Mouse (Mus musculus) MEL (cell line): ENCODE measurements around the gene Sclt1. TPM values are rescaled to one million over a fixed set of nuclear protein-coding genes. Genes with fewer than 3 reads are reported as not detected.

Experiments used
- DNase-seq: peaks from one replicate; pipeline ENCODE4 v3.0.0; 2011; ENCODE audit warnings: low read depth, low spot score
- H3K27ac ChIP-seq: 2 replicates; pipeline ENCODE4 v1.5.1; 2012; ENCODE audit warnings: low read depth, mild to moderate bottlenecking, control low read depth, low read length, moderate library complexity; ENCODE audit not compliant: control insufficient read depth
- H3K27me3 ChIP-seq, 2 experiments: fragments of 150-350 bp in 1 of 2; sonication (generic) in 1 of 2; 2 replicates each; pipeline ENCODE4 v1.6.1; 2012; ENCODE audit warnings: low read length in 2 of 2, mild to moderate bottlenecking in 2 of 2, improper control_type of control experiment in 1 of 2, moderate library complexity in 1 of 2; ENCODE audit not compliant: insufficient read depth in 2 of 2, control insufficient read depth in 1 of 2
- H3K36me3 ChIP-seq, 2 experiments: 2 replicates each; pipeline ENCODE4 v1.6.1; 2012 to 2014; ENCODE audit warnings: low read length in 2 of 2, improper control_type of control experiment in 1 of 2, inconsistent platforms in 1 of 2, mild to moderate bottlenecking in 1 of 2; ENCODE audit not compliant: insufficient read depth in 2 of 2, control insufficient read depth in 1 of 2
- H3K4me1 ChIP-seq, 2 experiments: fragments of 150-350 bp in 1 of 2; sonication (generic) in 1 of 2; 2 replicates each; pipeline ENCODE4 v1.6.1; 2012; ENCODE audit warnings: low read length in 2 of 2, improper control_type of control experiment in 1 of 2, mild to moderate bottlenecking in 1 of 2; ENCODE audit not compliant: insufficient read depth in 2 of 2, control insufficient read depth in 1 of 2
- H3K4me3 ChIP-seq, 2 experiments: fragments of 150-350 bp in 1 of 2; sonication (generic) in 1 of 2; 2 replicates each; pipeline ENCODE4 v1.5.1; 2012; ENCODE audit warnings: low read depth in 2 of 2, low read length in 2 of 2, mild to moderate bottlenecking in 2 of 2, moderate library complexity in 2 of 2, control low read depth in 1 of 2, improper control_type of control experiment in 1 of 2; ENCODE audit not compliant: control insufficient read depth in 1 of 2, insufficient read depth in 1 of 2
- H3K79me2 ChIP-seq: 2 replicates; pipeline ENCODE4 v1.6.1; 2012; ENCODE audit warnings: mild to moderate bottlenecking, low read length, moderate library complexity; ENCODE audit not compliant: control insufficient read depth, poor library complexity, insufficient read depth
- H3K9ac ChIP-seq: 2 replicates; pipeline ENCODE4 v1.6.1; 2012; ENCODE audit warnings: low read depth, mild to moderate bottlenecking, control low read depth, low read length, moderate library complexity; ENCODE audit not compliant: control insufficient read depth, poor library complexity, severe bottlenecking
- H3K9me3 ChIP-seq: fragments of 150-350 bp; sonication (generic); replicated peaks from 2 replicates; pipeline ENCODE4 v1.6.1; 2012; ENCODE audit warnings: mild to moderate bottlenecking, low read length, improper control_type of control experiment, moderate library complexity; ENCODE audit not compliant: insufficient read depth
- CHD2 ChIP-seq: IDR thresholded peaks from 2 replicates; pipeline ENCODE4 v1.6.1; 2011; ENCODE audit warnings: low read length, improper control_type of control experiment
- CTCF ChIP-seq, 3 experiments: IDR thresholded peaks in 2 of 3; conservative IDR thresholded peaks in 1 of 3; 2 replicates each; pipeline ENCODE4 v1.5.1; 2011 to 2012; ENCODE audit warnings: low read length in 3 of 3, low read depth in 2 of 3, mild to moderate bottlenecking in 2 of 3, improper control_type of control experiment in 1 of 3, inconsistent platforms in 1 of 3, mixed read lengths in 1 of 3, moderate library complexity in 1 of 3; ENCODE audit not compliant: control insufficient read depth in 1 of 3, insufficient read depth in 1 of 3, poor library complexity in 1 of 3, severe bottlenecking in 1 of 3
- ELF1 ChIP-seq: IDR thresholded peaks from 2 replicates; pipeline ENCODE4 v1.6.1; 2014; ENCODE audit warnings: low read depth, mild to moderate bottlenecking, inconsistent platforms, low read length, improper control_type of control experiment, moderate library complexity
- EP300 ChIP-seq, 2 experiments: IDR thresholded peaks; 2 replicates each; pipeline ENCODE4 v1.6.1; 2011; ENCODE audit warnings: improper control_type of control experiment in 2 of 2, low read length in 2 of 2, low read depth in 1 of 2, mild to moderate bottlenecking in 1 of 2
- ETS1 ChIP-seq: IDR thresholded peaks from 2 replicates; pipeline ENCODE4 v1.6.1; 2012; ENCODE audit warnings: low read depth, mild to moderate bottlenecking, inconsistent platforms, low read length, improper control_type of control experiment, moderate library complexity
- GABPA ChIP-seq: IDR thresholded peaks from 2 replicates; pipeline ENCODE4 v1.6.1; 2012; ENCODE audit warnings: low read depth, mild to moderate bottlenecking, inconsistent platforms, low read length, improper control_type of control experiment, moderate library complexity
- HCFC1 ChIP-seq: IDR thresholded peaks from 2 replicates; pipeline ENCODE4 v1.6.1; 2012; ENCODE audit warnings: low read depth, mild to moderate bottlenecking, inconsistent platforms, low read length, improper control_type of control experiment, moderate library complexity
- MAX ChIP-seq: IDR thresholded peaks from 2 replicates; pipeline ENCODE4 v1.6.1; 2011; ENCODE audit warnings: low read length, improper control_type of control experiment
- MXI1 ChIP-seq: IDR thresholded peaks from 2 replicates; pipeline ENCODE4 v1.6.1; 2011; ENCODE audit warnings: mild to moderate bottlenecking, low read depth, low read length, improper control_type of control experiment
- MYC ChIP-seq: IDR thresholded peaks from 2 replicates; pipeline ENCODE4 v1.6.1; 2011; ENCODE audit warnings: low read depth, mild to moderate bottlenecking, low read length, improper control_type of control experiment, moderate library complexity
- NELFE ChIP-seq: IDR thresholded peaks from 2 replicates; pipeline ENCODE4 v1.6.1; 2011; ENCODE audit warnings: low read depth, low read length, improper control_type of control experiment
- POLR2AphosphoS2 ChIP-seq: IDR thresholded peaks from 2 replicates; pipeline ENCODE4 v1.6.1; 2011; ENCODE audit warnings: low read length, improper control_type of control experiment
- POLR2AphosphoS5 ChIP-seq: IDR thresholded peaks from 2 replicates; pipeline ENCODE4 v1.6.1; 2012; ENCODE audit warnings: low read depth, borderline replicate concordance, mild to moderate bottlenecking, inconsistent platforms, low read length, moderate library complexity, mixed read lengths
- TCF12 ChIP-seq: IDR thresholded peaks from 2 replicates; pipeline ENCODE4 v1.6.1; 2014; ENCODE audit warnings: low read depth, mild to moderate bottlenecking, inconsistent platforms, low read length, improper control_type of control experiment, moderate library complexity
- UBTF ChIP-seq: IDR thresholded peaks from 2 replicates; pipeline ENCODE4 v1.6.1; 2012; ENCODE audit warnings: low read depth, mild to moderate bottlenecking, inconsistent platforms, low read length, improper control_type of control experiment, moderate library complexity, borderline replicate concordance; ENCODE audit not compliant: insufficient read depth
- USF1 ChIP-seq: IDR thresholded peaks from 2 replicates; pipeline ENCODE4 v1.6.1; 2014; ENCODE audit warnings: low read depth, mild to moderate bottlenecking, inconsistent platforms, low read length, improper control_type of control experiment, moderate library complexity
- ZC3H11A ChIP-seq: IDR thresholded peaks from 2 replicates; pipeline ENCODE4 v1.6.1; 2012; ENCODE audit warnings: low read depth, mild to moderate bottlenecking, inconsistent platforms, low read length, improper control_type of control experiment
- ZMIZ1 ChIP-seq: IDR thresholded peaks from 2 replicates; pipeline ENCODE4 v1.6.1; 2012; ENCODE audit warnings: low read depth, mild to moderate bottlenecking, inconsistent platforms, low read length, improper control_type of control experiment, moderate library complexity
- ZNF384 ChIP-seq: IDR thresholded peaks from 2 replicates; pipeline ENCODE4 v1.6.1; 2012; ENCODE audit warnings: low read depth, mild to moderate bottlenecking, inconsistent platforms, low read length, improper control_type of control experiment
- polyA plus RNA-seq, 2 experiments: library from polyadenylated mRNA; stranded (reverse) in 1 of 2; unstranded in 1 of 2; fragments of >175 nt in 1 of 2; fragments of >200 nt in 1 of 2; gene quantifications; 2 replicates each; pipeline versions ENCODE4 v1.2.1 to v1.2.4; 2012; ENCODE audit warnings: low replicate concordance in 2 of 2, low read depth in 1 of 2; ENCODE audit not compliant: insufficient read length in 2 of 2, insufficient read depth in 1 of 2, missing spikeins in 1 of 2
- total RNA-seq: library from RNA; depleted of rRNA; stranded (reverse); fragments of 300-350 nt; gene quantifications from 2 replicates; pipeline ENCODE4 v1.2.3, GENCODE M21; 2012

The Sclt1 gene
- total and polyA plus RNA-seq, 3 experiments: 6.4 to 8.7 TPM; not detected in 1

DNA sequence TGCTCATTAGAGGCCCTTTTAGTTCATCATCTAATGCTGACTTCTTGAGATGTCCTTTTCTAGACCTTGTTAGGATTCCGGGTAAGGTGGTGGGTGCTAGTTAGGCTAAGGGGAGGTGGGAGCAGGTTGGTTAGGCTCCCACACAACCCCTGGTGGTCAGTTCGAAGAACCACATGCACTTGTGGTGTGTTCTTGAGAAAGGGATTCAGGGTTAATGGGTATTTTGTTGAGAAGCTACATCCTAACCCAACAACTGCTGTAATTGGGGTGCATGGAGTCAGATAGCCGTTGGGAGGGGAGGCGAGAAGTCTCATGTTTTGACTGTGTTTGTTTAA, 136.0 kb downstream of the Sclt1 start:
- Histone ChIP-seq H3K36me3 (peaks cover 2 to 18% of the 10 kb centered on the region in 2 experiments; a peak in 2 of 4 replicates), H3K4me3 (no peak overlapping the region), H3K27ac (no peak overlapping the region), H3K9ac (no peak overlapping the region), H3K79me2 (peaks cover 5% of the 10 kb centered on the region; the same call in 1 of the 2 replicates), H3K9me3 (no peaks in the 10 kb centered on the region), H3K27me3 (no peaks in the 10 kb centered on the region), H3K4me1 (no peaks in the 10 kb centered on the region)
- TF ChIP-seq ZNF384 (no peak), NELFE (no peak), CTCF (IDR thresholded peaks at IDR 0.05 in 2 of 3, conservative IDR thresholded peaks at IDR 0.05 in 1 of 3; ENCODE audit: control insufficient read depth in 1 of 3, insufficient read depth in 1 of 3, low read depth in 2 of 3, low read length in 3 of 3, poor library complexity in 1 of 3, severe bottlenecking in 1 of 3) (peak; percentile 35 to 53 (median 43); a peak in 5 of 6 replicates), CHD2 (no peak), POLR2AphosphoS2 (0 out of 2 replicates have a peak, but pooled peaks have one; percentile 13), TCF12 (no peak)
- peak; percentile 52 for DNase-seq

DNA sequence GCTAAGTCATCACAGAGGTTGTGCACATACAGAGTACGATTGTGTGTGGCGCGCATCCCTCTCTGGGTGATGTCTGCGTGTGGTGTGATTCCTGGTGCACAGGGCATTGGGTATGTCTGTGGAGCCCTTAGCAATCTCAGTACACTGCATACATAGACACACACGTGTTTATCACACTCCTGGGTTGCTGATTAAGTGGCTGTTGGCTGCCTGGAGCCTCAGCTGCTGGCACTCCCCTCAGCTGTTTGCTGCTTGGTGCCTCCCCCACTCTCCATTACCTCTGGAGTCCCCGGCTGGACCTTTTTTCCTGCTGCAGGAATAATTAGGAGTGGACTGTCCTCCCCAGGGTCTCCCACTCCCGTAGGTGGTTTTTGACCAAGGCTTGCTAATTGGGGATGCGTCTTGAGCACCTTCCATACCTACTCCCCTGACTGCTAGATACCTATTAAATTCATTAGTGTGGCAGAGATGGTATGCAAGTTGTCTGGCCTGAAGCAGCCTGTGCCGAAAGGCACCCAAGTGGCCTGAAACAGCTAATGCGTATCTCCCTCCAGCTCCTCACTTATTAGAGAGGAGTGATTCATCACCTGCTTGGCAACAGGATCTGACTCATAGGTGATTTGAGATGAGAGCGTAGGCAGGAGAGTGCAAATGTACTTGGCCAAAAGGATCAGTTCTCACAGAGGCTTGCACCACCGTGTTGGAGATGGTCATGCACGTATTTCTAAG, 136.5 kb downstream of the Sclt1 start:
- Histone ChIP-seq H3K36me3 (peaks cover 0 to 19% of the 10 kb centered on the region in 2 experiments; a peak in 2 of 4 replicates), H3K27ac (no peak overlapping the region), H3K9me3 (no peaks in the 10 kb centered on the region), H3K27me3 (no peaks in the 10 kb centered on the region), H3K4me3 (no peak overlapping the region)
- no peak for DNase-seq
- no peak for TF ChIP-seq POLR2AphosphoS2
- no peak for TF ChIP-seq ZMIZ1
- no peak for TF ChIP-seq MYC
- no peak for TF ChIP-seq GABPA
- TF ChIP-seq USF1: no peak
- TF ChIP-seq ELF1: no peak
- no peak for TF ChIP-seq ZC3H11A
- TF ChIP-seq UBTF: no peak
- no peak for TF ChIP-seq TCF12
- no peak for TF ChIP-seq EP300 (IDR thresholded peaks at IDR 0.05; ENCODE audit: low read depth in 1 of 2, low read length in 2 of 2)
- no peak for TF ChIP-seq MAX
- TF ChIP-seq NELFE: no peak
- no peak for TF ChIP-seq CHD2
- TF ChIP-seq MXI1: no peak
- 0 out of 2 replicates have a peak, but pooled peaks have one; percentile 23 for TF ChIP-seq ETS1
- 0 out of 2 replicates have a peak, but pooled peaks have one; percentile 18 for TF ChIP-seq POLR2AphosphoS5
- no peak for TF ChIP-seq HCFC1
- TF ChIP-seq, all 39 proteins: peak for 2
- Histone ChIP-seq H3K79me2 (peaks cover 8% of the 10 kb centered on the region), H3K9ac (no peak overlapping the region), H3K4me1 (no peaks in the 10 kb centered on the region)
